Mouse (Mus musculus) megakaryocyte-erythroid progenitor cell, adult 5-6 weeks (primary cell): Measurements from ENCODE around the gene Cdk2. TPM values are rescaled to one million over a fixed set of nuclear protein-coding genes. Genes with fewer than 3 reads are reported as not detected.
"Not testable (repeated sequence)": the region's sequence is repeated elsewhere in the genome, so short reads cannot be mapped to it uniquely, and the experiment has no call there.

Experiments used
- ATAC-seq: replicated peaks from 2 replicates; pipeline ENCODE4 v1.8.0; 2016; ENCODE audit warnings: mild to moderate bottlenecking, inconsistent platforms; ENCODE audit not compliant: severe bottlenecking, poor library complexity, low FRiP score, low TSS enrichment
- total RNA-seq, 2 experiments: library from RNA; stranded (forward) in 1 of 2; stranded (reverse) in 1 of 2; fragments of 200-1000, 215-1000 nt in 1 of 2; fragments of >200 nt in 1 of 2; fragmentation: Nextera tagmentation in 1 of 2; gene quantifications; 2 replicates each; pipeline ENCODE4 v1.2.3; 2014 to 2017

Cdk2 gene
- total RNA-seq, 2 experiments from 2014 or later: 66.1 to 94.9 TPM

GRCm38 (mm10) chr10:128711318-128711717, 6.5 kb upstream of the Cdk2 start:
- ATAC-seq: not testable (repeated sequence)

DNA sequence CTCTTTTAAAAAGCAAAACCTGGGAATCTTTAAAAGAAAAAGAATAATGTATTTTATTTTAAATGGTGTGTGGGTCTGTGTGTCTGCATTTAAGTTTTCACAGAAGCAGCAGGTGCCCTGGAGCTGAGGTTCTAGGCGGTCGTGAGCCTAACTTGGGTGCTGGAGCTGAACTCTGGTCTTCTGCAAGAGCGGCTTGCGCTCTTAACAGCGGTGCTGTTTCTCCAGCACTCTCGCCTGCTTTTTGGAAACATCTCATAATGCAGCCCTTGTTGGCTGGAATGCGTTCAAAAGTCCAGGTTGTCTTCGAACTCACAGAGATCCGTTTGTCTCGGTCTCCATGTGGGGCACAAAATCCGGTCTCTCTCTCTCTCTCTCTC, 474 bp upstream of the Cdk2 start:
- 0 out of 2 replicates have a peak, but pooled peaks have one; percentile 12 for ATAC-seq

- ATAC-seq: no peak
These were observed 936 bp downstream of the Cdk2 start, which contains the start of gene Pmel for GRCm38 (mm10) chr10:128703895-128704294. TSS of gene Pmel (plus strand) at chr10:128704195.

GRCm38 (mm10) chr10:128702328-128703007, 2.4 kb downstream of the Cdk2 start:
- ATAC-seq: no peak

DNA sequence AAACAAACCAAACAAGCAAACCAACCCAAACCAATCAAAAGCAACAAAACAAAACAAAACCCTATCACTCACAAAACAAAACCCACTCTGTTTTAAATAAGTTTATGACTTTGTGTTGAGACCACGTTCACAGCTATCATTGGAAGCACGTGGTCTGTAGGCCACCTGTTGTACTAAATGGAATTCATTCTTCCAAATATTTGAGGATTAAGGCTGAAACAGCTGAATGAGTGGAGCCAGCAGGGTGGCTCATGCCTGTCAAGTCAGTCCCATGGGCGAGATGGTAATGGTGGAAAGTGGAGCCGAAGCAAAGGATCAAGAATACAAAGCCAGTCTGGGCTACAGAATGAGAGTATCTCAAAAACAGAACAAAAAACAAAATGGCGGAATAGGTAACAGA, 4.1 kb downstream of the Cdk2 start:
- ATAC-seq: no peak

- no peak for ATAC-seq
These were observed 5.2 kb downstream of the Cdk2 start for GRCm38 (mm10) chr10:128699611-128700010.

DNA sequence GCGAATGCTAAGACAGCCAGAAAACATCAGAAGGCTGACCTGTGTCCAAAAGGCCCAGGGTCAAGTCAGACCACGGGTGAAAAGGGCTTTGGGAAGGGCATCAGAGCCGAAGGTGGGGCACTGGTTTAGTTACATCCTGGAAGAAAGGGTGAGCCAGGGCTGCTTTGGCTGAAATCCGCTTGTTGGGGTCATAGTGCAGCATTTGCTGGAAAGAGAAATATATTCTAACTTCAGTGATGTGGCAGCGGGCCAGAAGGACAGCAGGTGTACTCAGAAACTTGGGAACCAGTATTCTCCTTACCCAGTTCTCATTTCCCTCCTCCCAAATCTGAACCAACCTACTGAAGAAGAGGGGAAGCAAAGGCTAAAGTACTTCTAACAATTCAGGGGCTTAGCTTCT, 5.8 kb downstream of the Cdk2 start:
- no peak for ATAC-seq

DNA sequence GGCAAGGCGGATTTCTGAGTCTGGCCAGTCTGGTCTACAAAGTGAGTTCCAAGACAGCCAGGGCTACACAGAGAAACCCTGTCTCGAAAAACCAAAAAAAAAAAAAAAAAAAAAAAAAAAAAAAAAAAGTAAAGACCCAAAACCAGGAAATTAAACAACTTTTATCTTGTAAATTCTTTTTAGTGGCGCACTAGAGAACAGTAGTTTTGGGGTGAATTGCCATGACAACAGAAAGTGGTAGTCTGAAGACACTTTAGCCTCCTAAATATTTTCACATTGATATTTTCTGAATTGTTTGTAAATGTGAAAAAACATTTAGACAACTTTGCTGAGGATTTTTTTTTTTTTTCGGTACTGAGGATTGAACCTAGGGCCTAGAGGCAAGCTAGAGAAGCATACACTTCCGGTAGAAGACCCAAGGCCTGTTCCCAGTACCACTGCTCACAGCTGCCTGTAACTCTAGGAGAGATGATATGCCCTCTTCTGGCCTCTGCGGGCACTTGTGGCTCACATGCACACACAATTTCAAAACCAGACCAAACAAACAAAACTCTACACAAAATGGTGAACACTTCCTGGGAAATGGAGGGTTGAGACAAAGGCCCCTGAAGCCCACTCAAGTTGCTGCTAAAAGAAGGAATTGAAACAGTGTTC, 7.6 kb downstream of the Cdk2 start:
- ATAC-seq: no peak

- ATAC-seq: peak; percentile 97
These were observed 8.6 kb downstream of the Cdk2 start, which contains the start of gene Rab5b for GRCm38 (mm10) chr10:128695992-128696807. TSS of gene Rab5b (minus strand) at chr10:128696264.

DNA sequence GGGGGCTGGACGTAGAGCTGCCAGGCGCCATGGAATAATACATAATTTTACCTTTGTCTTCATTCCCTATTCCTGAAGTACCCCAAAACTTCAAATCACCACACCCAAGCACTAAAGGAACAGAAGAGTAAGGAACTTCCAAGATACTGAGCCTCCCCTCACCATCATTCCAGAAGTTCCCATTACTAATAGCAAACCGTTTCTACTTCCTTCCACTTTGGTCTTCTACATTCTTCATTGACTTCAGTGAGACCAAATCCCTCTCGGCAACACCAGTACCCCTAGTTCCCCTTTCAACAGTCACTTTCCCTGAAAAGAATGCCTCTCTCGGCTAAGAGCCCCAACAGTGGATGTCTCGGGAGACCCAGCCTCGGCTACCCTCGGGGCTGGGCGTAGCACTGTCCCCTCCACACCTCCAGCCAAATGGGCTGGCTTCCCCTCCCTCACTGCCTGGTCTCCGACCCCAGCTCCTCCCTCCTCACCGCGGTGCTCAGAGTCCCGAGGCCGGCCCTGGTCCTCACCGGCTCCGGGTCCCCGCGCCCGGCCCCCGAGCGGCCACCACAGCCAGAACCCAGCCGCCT, 9.3 kb downstream of the Cdk2 start:
- ATAC-seq: no peak

DNA sequence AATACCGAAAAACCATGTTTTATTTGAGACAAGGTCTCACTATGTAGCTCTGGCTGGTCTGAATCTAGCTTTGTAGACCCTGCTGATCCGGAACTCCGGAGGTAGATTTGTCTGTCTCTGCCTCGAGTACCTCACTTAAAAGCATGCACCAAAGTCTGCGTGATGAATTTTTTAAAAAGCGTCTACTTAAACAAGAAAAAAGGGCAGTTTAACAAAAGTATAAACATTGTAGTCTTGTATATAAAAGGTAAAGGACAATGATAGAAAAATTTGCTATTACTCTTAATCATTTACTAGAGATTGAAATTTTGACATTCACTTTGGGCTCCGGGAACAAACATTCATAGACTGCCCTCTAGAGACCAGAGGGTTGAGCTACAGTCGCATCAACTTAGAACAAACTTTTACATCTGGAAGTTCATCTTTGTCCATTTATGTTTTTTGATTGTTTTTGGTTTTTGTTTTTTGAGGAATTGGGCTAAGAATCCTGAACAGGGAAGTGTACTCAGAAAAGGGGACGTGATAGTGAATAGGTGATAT, 30.3 kb downstream of the Cdk2 start:
- ATAC-seq: peak; percentile 69

DNA sequence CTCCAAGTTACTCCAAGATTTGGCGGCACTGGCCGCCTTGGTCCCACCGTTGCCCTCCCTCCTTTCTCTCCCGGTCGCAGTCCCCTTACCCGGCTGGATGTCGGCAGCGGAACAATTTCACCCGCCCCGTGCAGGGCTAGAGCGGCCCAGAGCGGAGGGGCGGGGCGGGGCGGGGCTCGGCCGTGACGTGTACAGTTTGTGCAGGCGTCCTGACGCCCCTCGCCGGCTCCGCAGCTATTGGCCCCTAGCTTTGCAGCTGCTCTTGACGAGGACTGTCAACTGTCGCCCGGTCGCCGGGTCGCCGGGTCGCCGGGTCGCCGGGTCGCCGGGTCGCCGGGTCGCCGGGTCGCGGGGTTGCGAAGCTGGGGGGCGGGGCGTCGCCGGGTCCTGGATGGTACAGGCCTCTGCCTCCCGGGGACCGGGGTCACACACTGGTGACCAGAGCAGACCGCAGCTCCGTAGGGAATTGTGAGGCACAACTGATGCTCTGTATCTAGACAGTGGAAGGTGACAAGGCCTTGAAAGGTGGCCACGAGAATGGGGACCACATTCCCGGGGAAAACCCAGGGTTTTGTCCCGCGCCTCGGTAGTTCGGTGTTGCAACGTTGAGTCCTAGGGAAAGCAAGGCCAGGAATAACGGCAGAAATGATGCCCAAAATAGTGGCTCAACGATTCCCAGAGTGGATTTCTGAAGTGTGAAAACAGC, 30.9 kb downstream of the Cdk2 start, which contains the start of gene Suox:
Gene Suox (minus strand): TSS at position 311 of the 706 bp plus-strand sequence.
- ATAC-seq: peak; percentile 85

- ATAC-seq: no peak
These were observed 33.7 kb downstream of the Cdk2 start for GRCm38 (mm10) chr10:128671148-128671547.

DNA sequence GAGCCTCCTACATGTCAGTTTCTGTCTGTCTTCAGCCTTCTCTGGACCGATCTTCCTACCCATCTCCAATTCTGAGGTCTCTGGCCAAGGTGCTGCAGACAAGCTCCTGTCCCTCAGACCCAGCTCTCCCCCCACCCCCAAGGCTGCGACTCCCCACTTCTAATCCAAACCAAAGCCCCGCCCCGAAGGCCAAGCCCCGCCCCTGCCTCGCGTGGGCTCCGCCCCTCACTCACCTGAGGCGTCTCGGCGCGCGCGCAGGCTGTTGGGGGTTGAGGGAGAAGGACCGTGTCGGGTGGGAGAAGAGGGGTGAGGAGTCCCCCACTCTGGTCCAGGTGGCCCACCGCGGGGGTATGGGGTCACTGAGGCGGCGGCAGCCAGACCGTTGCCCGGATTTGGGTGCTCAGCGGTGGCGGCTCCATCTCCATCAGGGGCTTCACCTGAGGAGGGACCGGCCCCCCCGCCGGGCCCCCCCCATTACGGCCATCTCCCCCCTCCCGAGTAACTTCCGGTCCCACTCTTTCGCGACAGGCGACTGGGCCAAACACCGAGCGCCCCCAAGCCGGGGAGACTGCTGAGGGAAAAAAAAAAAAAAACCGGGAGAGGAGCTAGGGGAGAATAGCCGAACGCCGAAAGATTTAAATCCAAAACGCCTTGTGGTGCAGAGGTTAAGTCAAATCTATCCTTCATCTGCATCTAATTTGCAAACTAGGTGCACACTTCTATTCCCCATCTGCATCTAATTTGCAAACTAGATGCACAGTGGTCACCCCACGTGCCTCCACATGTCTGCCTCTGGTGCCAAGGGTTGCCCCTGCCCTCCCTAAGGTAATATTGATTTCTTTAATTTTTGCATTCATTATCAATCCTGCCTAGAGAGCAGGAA, 35.8 kb downstream of the Cdk2 start:
- ATAC-seq: no peak

- no peak for ATAC-seq
These were observed 39.0 kb downstream of the Cdk2 start for GRCm38 (mm10) chr10:128665806-128666205.

DNA sequence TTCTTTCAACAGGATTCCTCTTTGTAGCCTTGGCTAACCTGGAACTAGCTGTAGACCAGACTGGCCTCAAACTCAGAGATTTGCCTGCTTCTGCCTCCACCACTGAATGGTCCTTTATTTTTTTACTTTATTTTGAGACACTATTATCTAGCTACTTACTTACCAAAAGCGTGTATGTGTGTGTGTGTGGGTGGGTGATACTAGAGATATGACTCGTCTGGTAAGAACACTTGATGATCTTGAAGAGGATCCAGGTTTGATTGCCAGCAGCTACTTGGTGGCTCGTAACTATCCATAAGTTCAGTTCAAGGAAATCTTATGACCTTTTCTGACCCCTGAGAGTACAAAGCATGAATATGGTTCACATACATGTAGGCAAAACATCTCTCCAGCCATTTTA, 39.5 kb downstream of the Cdk2 start:
- ATAC-seq: peak; percentile 73

DNA sequence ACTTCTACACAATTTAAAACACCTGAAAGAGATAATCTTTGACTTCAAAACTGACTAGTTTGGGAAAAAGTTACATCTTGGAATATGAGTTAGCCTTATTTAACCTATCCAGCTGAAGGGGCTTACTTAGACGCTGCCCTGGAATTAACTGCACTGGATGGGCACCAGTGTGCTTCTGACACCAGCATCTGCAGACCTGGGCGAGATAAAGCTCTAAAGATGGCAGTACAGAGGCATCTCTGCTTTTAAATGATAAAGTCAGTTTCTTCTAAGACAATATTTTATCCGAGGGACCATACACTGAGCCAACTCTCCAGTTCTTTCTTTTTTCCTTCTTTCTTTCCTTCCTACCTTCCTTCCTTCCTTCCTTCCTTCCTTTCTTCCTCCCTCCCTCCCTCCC, 40.0 kb downstream of the Cdk2 start:
- ATAC-seq: peak; percentile 88
